Mouse (Mus musculus) embryonic facial prominence, embryonic 12.5 days (tissue): ENCODE data around the gene Patj. TPM values are rescaled to one million over a fixed set of nuclear protein-coding genes. Genes with fewer than 3 reads are reported as not detected.
A peak's percentile ranks its signal among the peaks of the same experiment; 100 is the strongest.

Experiments used
- ATAC-seq: fragments of 200-750 bp; cut with Nextera tagmentation; 2 replicates; pipeline ENCODE4 v1.8.0; 2017; ENCODE audit not compliant: insufficient number of reproducible peaks, insufficient read depth, low FRiP score, low TSS enrichment
- H3K27ac ChIP-seq: fragments of 300-500 bp; sonication (generic); 2 replicates; pipeline ENCODE4 v1.5.1; 2016; ENCODE audit warnings: mild to moderate bottlenecking
- H3K27me3 ChIP-seq: fragments of 300-500 bp; sonication (generic); 2 replicates; pipeline ENCODE4 v1.6.1; 2016; ENCODE audit warnings: mild to moderate bottlenecking, moderate library complexity
- H3K36me3 ChIP-seq: fragments of 300-500 bp; sonication (generic); 2 replicates; pipeline ENCODE4 v1.6.1; 2016; ENCODE audit warnings: mild to moderate bottlenecking
- H3K4me1 ChIP-seq: fragments of 300-500 bp; sonication (generic); 2 replicates; pipeline ENCODE4 v1.6.1; 2016
- H3K4me2 ChIP-seq: fragments of 300-500 bp; sonication (generic); replicated peaks from 2 replicates; pipeline ENCODE4 v1.6.1; 2016; ENCODE audit warnings: mild to moderate bottlenecking, moderate library complexity
- H3K4me3 ChIP-seq: fragments of 300-500 bp; sonication (generic); 2 replicates; pipeline ENCODE4 v1.5.1; 2016; ENCODE audit warnings: mild to moderate bottlenecking
- H3K9ac ChIP-seq: fragments of 300-500 bp; sonication (generic); 2 replicates; pipeline ENCODE4 v1.6.1; 2016; ENCODE audit warnings: mild to moderate bottlenecking, moderate library complexity
- H3K9me3 ChIP-seq: fragments of 300-500 bp; sonication (generic); 2 replicates; pipeline ENCODE4 v1.6.1; 2016; ENCODE audit warnings: mild to moderate bottlenecking, moderate library complexity
- WGBS: fragments of 180-500 bp; shearing (Covaris S2); methylation state at CpG from one replicate; pipeline ENCODE4 v1.1.7; 2016; 5-methylcytosine and 5-hydroxymethylcytosine counted together
- polyA plus RNA-seq: library from polyadenylated mRNA; unstranded; fragments of >200 nt; fragmentation: Nextera tagmentation; extraction: Ambion mirVana; gene quantifications from 2 replicates; pipeline ENCODE4 v1.2.1, GENCODE M21; 2016

Gene Patj
- polyA plus RNA-seq, 1 experiment from 2014 or later = 20.8 TPM

- Histone ChIP-seq H3K4me2 (no peak overlapping the region), H3K36me3 (no peaks in the 10 kb centered on the region), H3K9me3 (no peaks in the 10 kb centered on the region), H3K9ac (no peak overlapping the region), H3K4me3 (no peak overlapping the region), H3K4me1 (peaks cover 6% of the 10 kb centered on the region; the same call in 1 of the 2 replicates), H3K27me3 (no peaks in the 10 kb centered on the region), H3K27ac (no peak overlapping the region)
- ATAC-seq = no peak
- 74% methylated on average over 3 of the region's 3 CpGs for WGBS
Measured at GRCm38 (mm10) chr4:98478005-98478404, 82.4 kb downstream of the Patj start.

- 74% methylated on average over 3 of the region's 3 CpGs for WGBS
- no peak overlapping the region for H3K4me3 ChIP-seq
- no peak overlapping the region for H3K27ac ChIP-seq
- no peak for ATAC-seq
- H3K4me1 ChIP-seq = no peaks in the 10 kb centered on the region
- H3K9ac ChIP-seq = no peak overlapping the region
- H3K9me3 ChIP-seq = no peaks in the 10 kb centered on the region
- H3K36me3 ChIP-seq = no peaks in the 10 kb centered on the region
- H3K27me3 ChIP-seq = no peaks in the 10 kb centered on the region
- H3K4me2 ChIP-seq = no peak overlapping the region
Measured at GRCm38 (mm10) chr4:98486475-98486874, 90.9 kb downstream of the Patj start.

GRCm38 (mm10) chr4:98486901-98487300, 91.3 kb downstream of the Patj start:
- Histone ChIP-seq H3K4me1 (no peaks in the 10 kb centered on the region), H3K4me2 (no peak overlapping the region), H3K27ac (no peak overlapping the region), H3K9me3 (no peaks in the 10 kb centered on the region), H3K27me3 (no peaks in the 10 kb centered on the region), H3K9ac (no peak overlapping the region), H3K36me3 (0 out of 2 replicates have a peak, but pooled peaks cover 2% of the 10 kb centered on the region), H3K4me3 (no peak overlapping the region)
- 87% methylated on average over 4 of the region's 4 CpGs for WGBS
- no peak for ATAC-seq

GRCm38 (mm10) chr4:98489386-98489785, 93.8 kb downstream of the Patj start:
- Histone ChIP-seq H3K4me2 (no peak overlapping the region), H3K9me3 (no peaks in the 10 kb centered on the region), H3K9ac (no peak overlapping the region), H3K27me3 (no peaks in the 10 kb centered on the region), H3K27ac (no peak overlapping the region), H3K4me3 (no peak overlapping the region), H3K36me3 (0 out of 2 replicates have a peak, but pooled peaks cover 4% of the 10 kb centered on the region), H3K4me1 (no peaks in the 10 kb centered on the region)
- ATAC-seq = no peak
- 65% methylated on average over 1 of the region's 1 CpGs for whole genome bisulfite sequencing

- WGBS = 84% methylated on average over 4 of the region's 4 CpGs
- H3K27me3 ChIP-seq = no peaks in the 10 kb centered on the region
- no peak for ATAC-seq
Measured at GRCm38 (mm10) chr4:98498341-98498740, 102.8 kb downstream of the Patj start.

GRCm38 (mm10) chr4:98500182-98500581, 104.6 kb downstream of the Patj start:
- H3K9ac ChIP-seq = no peak overlapping the region
- no peak for ATAC-seq
- no peaks in the 10 kb centered on the region for H3K27me3 ChIP-seq
- no peak overlapping the region for H3K4me2 ChIP-seq
- H3K4me1 ChIP-seq = no peaks in the 10 kb centered on the region
- H3K27ac ChIP-seq = no peak overlapping the region
- 61% methylated on average over 5 of the region's 5 CpGs for WGBS
- H3K4me3 ChIP-seq = no peak overlapping the region
- H3K36me3 ChIP-seq = peaks cover 7% of the 10 kb centered on the region
- H3K9me3 ChIP-seq = no peaks in the 10 kb centered on the region

More at GRCm38 (mm10) chr4:98498341-98498740, 102.8 kb downstream of the Patj start:
- Histone ChIP-seq H3K4me1 (no peaks in the 10 kb centered on the region), H3K4me3 (no peak overlapping the region), H3K9me3 (no peaks in the 10 kb centered on the region), H3K36me3 (peaks cover 7% of the 10 kb centered on the region), H3K4me2 (no peak overlapping the region), H3K9ac (no peak overlapping the region), H3K27ac (no peak overlapping the region)

- Histone ChIP-seq H3K4me3 (no peak overlapping the region), H3K36me3 (peaks cover 7% of the 10 kb centered on the region), H3K4me1 (no peaks in the 10 kb centered on the region), H3K9me3 (no peaks in the 10 kb centered on the region), H3K9ac (no peak overlapping the region), H3K27ac (no peak overlapping the region), H3K4me2 (no peak overlapping the region), H3K27me3 (no peaks in the 10 kb centered on the region)
- WGBS = 78% methylated on average over 2 of the region's 2 CpGs
- ATAC-seq = no peak
Measured at GRCm38 (mm10) chr4:98500875-98501274, 105.3 kb downstream of the Patj start.

GRCm38 (mm10) chr4:98504743-98505142, 109.2 kb downstream of the Patj start:
- 74% methylated on average over 3 of the region's 3 CpGs for WGBS
- Histone ChIP-seq H3K27me3 (no peaks in the 10 kb centered on the region), H3K9ac (no peak overlapping the region), H3K4me1 (no peaks in the 10 kb centered on the region), H3K4me2 (no peak overlapping the region), H3K4me3 (no peak overlapping the region), H3K9me3 (no peaks in the 10 kb centered on the region), H3K36me3 (no peaks in the 10 kb centered on the region), H3K27ac (no peak overlapping the region)
- no peak for ATAC-seq

GRCm38 (mm10) chr4:98508471-98509271, 113.1 kb downstream of the Patj start:
- WGBS = 86% methylated on average over 11 of the region's 11 CpGs
- no peak overlapping the region for H3K27ac ChIP-seq

GRCm38 (mm10) chr4:98509939-98510338, 114.4 kb downstream of the Patj start:
- no peak for ATAC-seq
- H3K4me2 ChIP-seq = no peak overlapping the region
- H3K4me1 ChIP-seq = peaks cover 23% of the 10 kb centered on the region
- no peaks in the 10 kb centered on the region for H3K27me3 ChIP-seq
- H3K9ac ChIP-seq = no peak overlapping the region
- 74% methylated on average over 5 of the region's 5 CpGs for WGBS
- no peak overlapping the region for H3K4me3 ChIP-seq
- H3K9me3 ChIP-seq = no peaks in the 10 kb centered on the region
- no peaks in the 10 kb centered on the region for H3K36me3 ChIP-seq
- no peak overlapping the region for H3K27ac ChIP-seq

More at GRCm38 (mm10) chr4:98508471-98509271, 113.1 kb downstream of the Patj start:
- H3K36me3 ChIP-seq = no peaks in the 10 kb centered on the region
- ATAC-seq = no peak
- no peak overlapping the region for H3K9ac ChIP-seq
- H3K9me3 ChIP-seq = no peaks in the 10 kb centered on the region
- no peak overlapping the region for H3K4me2 ChIP-seq
- no peaks in the 10 kb centered on the region for H3K27me3 ChIP-seq
- H3K4me1 ChIP-seq = peaks cover 23% of the 10 kb centered on the region
- H3K4me3 ChIP-seq = no peak overlapping the region

- Histone ChIP-seq H3K4me1 (peaks cover 23% of the 10 kb centered on the region), H3K9ac (no peak overlapping the region), H3K36me3 (no peaks in the 10 kb centered on the region), H3K4me3 (no peak overlapping the region), H3K27me3 (no peaks in the 10 kb centered on the region), H3K27ac (peak overlapping the region; percentile 76), H3K4me2 (no peak overlapping the region), H3K9me3 (no peaks in the 10 kb centered on the region)
- ATAC-seq = peak; percentile 79
- 37% methylated on average over 2 of the region's 2 CpGs for WGBS
Measured at GRCm38 (mm10) chr4:98511296-98511695, 115.7 kb downstream of the Patj start.

GRCm38 (mm10) chr4:98511964-98512743, 116.6 kb downstream of the Patj start:
- H3K27ac ChIP-seq = peak overlapping the region; percentile 76
- peaks cover 23% of the 10 kb centered on the region for H3K4me1 ChIP-seq
- H3K27me3 ChIP-seq = no peaks in the 10 kb centered on the region
- no peaks in the 10 kb centered on the region for H3K9me3 ChIP-seq
- no peak for ATAC-seq
- H3K4me3 ChIP-seq = no peak overlapping the region
- no peak overlapping the region for H3K9ac ChIP-seq
- no peak overlapping the region for H3K4me2 ChIP-seq
- WGBS = 82% methylated on average over 10 of the region's 10 CpGs
- H3K36me3 ChIP-seq = no peaks in the 10 kb centered on the region
